Mouse (Mus musculus): ENCODE results near the gene Nfasc. TPM values are rescaled to one million over a fixed set of nuclear protein-coding genes. Genes with fewer than 3 reads are reported as not detected.

Gene Nfasc
- total and polyA plus RNA-seq, 3 experiments: 0.04 TPM; not detected in 2

- no peaks in the 10 kb centered on the region for H3K4me1 ChIP-seq (ENCODE audit: control insufficient read depth in 1 of 2, insufficient read depth in 2 of 2)
- no peak for TF ChIP-seq ZMIZ1 (IDR thresholded peaks at IDR 0.05; ENCODE audit: low read depth, low read length)
- H3K27ac ChIP-seq (ENCODE audit: insufficient read depth, low read depth): no peak overlapping the region
- H3K27me3 ChIP-seq (replicated peaks): peaks cover 70% of the 10 kb centered on the region
- no peak overlapping the region for H3K4me3 ChIP-seq (replicated peaks in 1 of 3; ENCODE audit: low read depth in 2 of 3, low read length in 2 of 3, poor library complexity in 1 of 3)
- in situ Hi-C loops (cut with MboI; ENCODE audit: low pct_ligation_motif_present, low pct_unique_long_range_greater_than_20kb, low sequenced_read_pairs) (loop anchor here (25.0 kb wide), 1 partner anchor 203 kb away; no protein-coding TSS in a partner anchor), dilution Hi-C loops (cut with MboI; ENCODE audit: extremely low pct_ligation_motif_present, extremely low pct_unique_long_range_greater_than_20kb, low sequenced_read_pairs) (no loop called here)
- no peak for DNase-seq (ENCODE audit: extremely low read depth)
- no peak overlapping the region for H3K9ac ChIP-seq (ENCODE audit: insufficient read depth, low read depth)
- H3K9me3 ChIP-seq (replicated peaks; ENCODE audit: low read length): peaks cover 3% of the 10 kb centered on the region
- H3K79me2 ChIP-seq (replicated peaks; ENCODE audit: control insufficient read depth, extremely low read depth, insufficient read depth, poor library complexity, severe bottlenecking): no peaks in the 10 kb centered on the region
- no peaks in the 10 kb centered on the region for H3K36me3 ChIP-seq (replicated peaks in 1 of 2; ENCODE audit: control insufficient read depth in 1 of 2, insufficient read depth in 1 of 2, low read length in 1 of 2)
- no peak overlapping the region for H3K4me2 ChIP-seq (ENCODE audit: insufficient read depth, low read depth, poor library complexity, severe bottlenecking)
Measured at GRCm38 (mm10) chr1:132759390-132759789, 17.8 kb upstream of the Nfasc start.

- Histone ChIP-seq H3K4me3 (replicated peaks in 1 of 3; ENCODE audit: low read depth in 2 of 3, low read length in 2 of 3, poor library complexity in 1 of 3) (no peak overlapping the region), H3K4me1 (ENCODE audit: control insufficient read depth in 1 of 2, insufficient read depth in 2 of 2) (no peaks in the 10 kb centered on the region), H3K9me3 (replicated peaks; ENCODE audit: low read length) (peaks cover 4% of the 10 kb centered on the region), H3K79me2 (replicated peaks; ENCODE audit: control insufficient read depth, extremely low read depth, insufficient read depth, poor library complexity, severe bottlenecking) (no peaks in the 10 kb centered on the region), H3K36me3 (replicated peaks in 1 of 2; ENCODE audit: control insufficient read depth in 1 of 2, insufficient read depth in 1 of 2, low read length in 1 of 2) (no peaks in the 10 kb centered on the region), H3K27me3 (replicated peaks) (peaks cover 68% of the 10 kb centered on the region), H3K9ac (ENCODE audit: insufficient read depth, low read depth) (no peak overlapping the region), H3K27ac (ENCODE audit: insufficient read depth, low read depth) (no peak overlapping the region), H3K4me2 (ENCODE audit: insufficient read depth, low read depth, poor library complexity, severe bottlenecking) (peak overlapping the region; percentile 12; the same call in 1 of the 2 replicates)
- in situ Hi-C loops (cut with MboI; ENCODE audit: low pct_ligation_motif_present, low pct_unique_long_range_greater_than_20kb, low sequenced_read_pairs): loop anchor here (25.0 kb wide), 1 partner anchor 203 kb away; no protein-coding TSS in a partner anchor
- peak; percentile 42 for DNase-seq (ENCODE audit: extremely low read depth)
- TF ChIP-seq RCOR1 (conservative IDR thresholded peaks at IDR 0.05; ENCODE audit: low read depth, low read length) (no peak), SIN3A (IDR thresholded peaks at IDR 0.05; ENCODE audit: low read length) (no peak), ZKSCAN1 (IDR thresholded peaks at IDR 0.05; ENCODE audit: borderline replicate concordance, low read depth, low read length) (no peak), USF1 (IDR thresholded peaks at IDR 0.05; ENCODE audit: low read depth, low read length) (no peak), ETS1 (conservative IDR thresholded peaks at IDR 0.05; ENCODE audit: low read depth, low read length) (no peak), KAT2A (IDR thresholded peaks at IDR 0.05; ENCODE audit: insufficient replicate concordance, low read length) (no peak), NELFE (IDR thresholded peaks at IDR 0.05; ENCODE audit: low read depth, low read length) (no peak), JUN (IDR thresholded peaks at IDR 0.05; ENCODE audit: insufficient read depth, low read depth, low read length) (no peak), TCF12 (IDR thresholded peaks at IDR 0.05; ENCODE audit: low read depth, low read length) (no peak), GABPA (IDR thresholded peaks at IDR 0.05; ENCODE audit: insufficient replicate concordance, low read depth, low read length) (no peak), SMC3 (IDR thresholded peaks at IDR 0.05; ENCODE audit: low read depth, low read length) (peak; percentile 54), POLR2AphosphoS2 (IDR thresholded peaks at IDR 0.05; ENCODE audit: low read depth, low read length) (no peak), ZC3H11A (IDR thresholded peaks at IDR 0.05; ENCODE audit: low read depth, low read length) (no peak), IRF4 (IDR thresholded peaks at IDR 0.05; ENCODE audit: low read depth, low read length) (no peak), PAX5 (IDR thresholded peaks at IDR 0.05; ENCODE audit: low read length) (no peak), JUND (conservative IDR thresholded peaks at IDR 0.05; ENCODE audit: low read depth, low read length) (no peak), RAD21 (IDR thresholded peaks at IDR 0.05; ENCODE audit: low read depth, low read length) (peak; percentile 78), MXI1 (IDR thresholded peaks at IDR 0.05; ENCODE audit: low read depth, low read length) (no peak), CTCF (conservative IDR thresholded peaks at IDR 0.05 in 1 of 2, IDR thresholded peaks at IDR 0.05 in 1 of 2; ENCODE audit: low read depth in 2 of 2, low read length in 2 of 2) (peak; percentile 40 to 86), MAX (IDR thresholded peaks at IDR 0.05; ENCODE audit: low read length) (no peak), MEF2A (IDR thresholded peaks at IDR 0.05; ENCODE audit: borderline replicate concordance, low read depth, low read length) (no peak)
- dilution Hi-C loops (cut with MboI; ENCODE audit: extremely low pct_ligation_motif_present, extremely low pct_unique_long_range_greater_than_20kb, low sequenced_read_pairs): no loop called here
Measured at GRCm38 (mm10) chr1:132758656-132759370, 17.2 kb upstream of the Nfasc start.
